In genomic region chr16:92402216-92402615, GRCm38 (mm10) we compare ENCODE assay signal across 11 mouse cellular contexts. TPM values are rescaled to one million over a fixed set of nuclear protein-coding genes. Genes with fewer than 3 reads are reported as not detected.
DNase-seq lines count a peak whose midpoint lies in the region; ATAC-seq and TF ChIP-seq lines count a peak whose summit lies in the region.
"Had no signal": no experiment of that assay in that cellular context is flagged by ENCODE, and none has a peak within 500 bp of the region (broad histone marks: within the 10 kb centered on the region; RNA-seq: fewer than 3 reads in every experiment).

No protein-coding gene starts in this region.

- peak; percentile 26 for DNase-seq in embryo, embryonic 11 days
- no peak for DNase-seq in embryo, embryonic 10 days (ENCODE audit: low spot score)
- DNase-seq in hindbrain, embryonic 14.5 days (ENCODE audit: low spot score): no peak
- DNase-seq in ES-E14 (ENCODE audit: low read depth, low spot score): no peak
- no peak for DNase-seq in liver, postnatal 0 days
- DNase-seq: gastrocnemius, postnatal 10 days; lung, adult 2 months had no signal

- no peaks in the 10 kb centered on the region for H3K9me3 ChIP-seq in hindbrain, embryonic 13.5 days
- H3K9me3 ChIP-seq in hindbrain, embryonic 14.5 days (ENCODE audit: control insufficient read depth, low read length): no peaks in the 10 kb centered on the region
- H3K9me3 ChIP-seq in ES-E14 (ENCODE audit: control insufficient read depth, insufficient read depth, low read depth, low read length): no peaks in the 10 kb centered on the region
- no peaks in the 10 kb centered on the region for H3K9me3 ChIP-seq in intestine, embryonic 15.5 days
- H3K9me3 ChIP-seq in liver, postnatal 0 days (ENCODE audit: low read length): no peaks in the 10 kb centered on the region

- H3K4me1 ChIP-seq in hindbrain, embryonic 13.5 days (replicated peaks): peaks cover 47% of the 10 kb centered on the region
- H3K4me1 ChIP-seq in hindbrain, embryonic 14.5 days (replicated peaks; ENCODE audit: control insufficient read depth, insufficient read depth, low read length): peaks cover 30% of the 10 kb centered on the region
- H3K4me1 ChIP-seq in ES-E14 (ENCODE audit: control insufficient read depth in 2 of 2, insufficient read depth in 2 of 2, low read length in 2 of 2, poor library complexity in 1 of 2): peaks cover 6 to 18% of the 10 kb centered on the region in 2 experiments; a peak in 3 of 4 replicates
- peaks cover 42% of the 10 kb centered on the region for H3K4me1 ChIP-seq in intestine, embryonic 15.5 days (replicated peaks)
- H3K4me1 ChIP-seq in liver, postnatal 0 days (ENCODE audit: insufficient read depth): peaks cover 12% of the 10 kb centered on the region; the same call in 1 of the 2 replicates

- WGBS in hindbrain, embryonic 13.5 days: 47% methylated on average over 8 of the region's 8 CpGs
- WGBS in hindbrain, embryonic 14.5 days: 48% methylated on average over 8 of the region's 8 CpGs
- 39% methylated on average over 8 of the region's 8 CpGs for WGBS in intestine, embryonic 15.5 days
- 56% methylated on average over 8 of the region's 8 CpGs for WGBS in liver, postnatal 0 days (ENCODE audit: insufficient replicate concordance)

- H3K36me3 ChIP-seq in hindbrain, embryonic 13.5 days: no peaks in the 10 kb centered on the region
- no peaks in the 10 kb centered on the region for H3K36me3 ChIP-seq in hindbrain, embryonic 14.5 days (replicated peaks; ENCODE audit: control insufficient read depth, insufficient read depth)
- H3K36me3 ChIP-seq in ES-E14 (ENCODE audit: control insufficient read depth, insufficient read depth, low read length, poor library complexity, severe bottlenecking): no peaks in the 10 kb centered on the region
- H3K36me3 ChIP-seq in intestine, embryonic 15.5 days: no peaks in the 10 kb centered on the region
- no peaks in the 10 kb centered on the region for H3K36me3 ChIP-seq in liver, postnatal 0 days (replicated peaks; ENCODE audit: insufficient read depth, low read length)

- no peak for TF ChIP-seq EP300 in liver, postnatal 0 days (IDR thresholded peaks at IDR 0.05; ENCODE audit: low read depth)

- ATAC-seq in hindbrain, embryonic 13.5 days (ENCODE audit: low FRiP score): no peak
- ATAC-seq in hindbrain, embryonic 14.5 days (ENCODE audit: low FRiP score): no peak
- ATAC-seq in intestine, embryonic 15.5 days: no peak
- no peak for ATAC-seq in frontal cortex, adult (ENCODE audit: low TSS enrichment)
- ATAC-seq in liver, postnatal 0 days: no peak

- 0 out of 2 replicates have a peak, but pooled peaks cover 5% of the 10 kb centered on the region for H3K27me3 ChIP-seq in hindbrain, embryonic 13.5 days
- H3K27me3 ChIP-seq in hindbrain, embryonic 14.5 days (ENCODE audit: control insufficient read depth, insufficient read depth, low read length): no peaks in the 10 kb centered on the region
- H3K27me3 ChIP-seq in intestine, embryonic 15.5 days (replicated peaks): no peaks in the 10 kb centered on the region
- peaks cover 9% of the 10 kb centered on the region; the same call in 1 of the 2 replicates for H3K27me3 ChIP-seq in liver, postnatal 0 days (ENCODE audit: insufficient read depth, low read length)

- H3K9ac ChIP-seq in hindbrain, embryonic 13.5 days: 0 out of 2 replicates have a peak overlapping the region, but pooled peaks have one; percentile 24
- no peak overlapping the region for H3K9ac ChIP-seq in hindbrain, embryonic 14.5 days
- H3K9ac ChIP-seq in ES-E14 (ENCODE audit: insufficient read depth, low read depth, low read length, poor library complexity, severe bottlenecking): no peak overlapping the region
- H3K9ac ChIP-seq in intestine, embryonic 15.5 days: no peak overlapping the region
- no peak overlapping the region for H3K9ac ChIP-seq in liver, postnatal 0 days (replicated peaks)

- in situ Hi-C loops in ES-E14 (cut with MboI; ENCODE audit: low sequenced_read_pairs in 2 of 2, unreplicated experiment in 2 of 2): no loop called here

- H3K27ac ChIP-seq in hindbrain, embryonic 13.5 days: 0 out of 2 replicates have a peak overlapping the region, but pooled peaks have one; percentile 2
- H3K27ac ChIP-seq in hindbrain, embryonic 14.5 days: no peak overlapping the region
- H3K27ac ChIP-seq in ES-E14 (ENCODE audit: insufficient read depth, low read depth, low read length, poor library complexity, severe bottlenecking): no peak overlapping the region
- peak overlapping the region; percentile 41; the same call in 1 of the 2 replicates for H3K27ac ChIP-seq in intestine, embryonic 15.5 days
- no peak overlapping the region for H3K27ac ChIP-seq in liver, postnatal 0 days (ENCODE audit: low read depth)

- TF ChIP-seq CTCF in liver, postnatal 0 days (IDR thresholded peaks at IDR 0.05; ENCODE audit: low read depth): no peak

- H3K4me2 ChIP-seq in hindbrain, embryonic 13.5 days: no peak overlapping the region
- H3K4me2 ChIP-seq in hindbrain, embryonic 14.5 days (replicated peaks): no peak overlapping the region
- no peak overlapping the region for H3K4me2 ChIP-seq in intestine, embryonic 15.5 days (replicated peaks)
- H3K4me2 ChIP-seq in liver, postnatal 0 days (ENCODE audit: low read depth, low read length): no peak overlapping the region

- H3K4me3 ChIP-seq in hindbrain, embryonic 13.5 days: no peak overlapping the region
- H3K4me3 ChIP-seq in hindbrain, embryonic 14.5 days (replicated peaks; ENCODE audit: low read length): no peak overlapping the region
- H3K4me3 ChIP-seq in ES-E14 (ENCODE audit: insufficient read depth in 1 of 2, low read depth in 1 of 2, low read length in 2 of 2, poor library complexity in 1 of 2, severe bottlenecking in 1 of 2): no peak overlapping the region
- H3K4me3 ChIP-seq in intestine, embryonic 15.5 days (replicated peaks): no peak overlapping the region
- no peak overlapping the region for H3K4me3 ChIP-seq in liver, postnatal 0 days (ENCODE audit: low read depth, low read length)

TF ChIP-seq in ES-E14, 5 proteins besides CTCF, POLR2A, EP300 and RAD21:
- TF ChIP-seq ZNF384 (IDR thresholded peaks at IDR 0.05; ENCODE audit: low read depth, low read length) (no peak), MAFK (IDR thresholded peaks at IDR 0.05; ENCODE audit: insufficient read depth, low read depth, low read length) (0 out of 2 replicates have a peak, but pooled peaks have one; percentile 37)

RNA-seq across cellular contexts. Expression of gene Kcne1, which starts 42.9 kb away (rescaled TPM):
- 0.22 and 0.39 TPM in 2 replicates for polyA plus RNA-seq in hindbrain, embryonic 13.5 days (2015; fragmentation: Nextera tagmentation; extraction: Ambion mirVana)
- polyA plus RNA-seq in hindbrain, embryonic 14.5 days (2014; fragmentation: Nextera tagmentation; extraction: Ambion mirVana): 0.23 TPM in 1 of 2 replicates, not detected in the other
- total RNA-seq in ES-E14 (2012; rRNA removed): not detected in 2 replicates
- polyA plus RNA-seq in intestine, embryonic 15.5 days (2015; fragmentation: Nextera tagmentation; extraction: Ambion mirVana): 0.25 TPM in 1 of 2 replicates, not detected in the other
- polyA plus RNA-seq in liver, postnatal 0 days (2015; fragmentation: Nextera tagmentation; extraction: Ambion mirVana): not detected in 2 replicates
- total RNA-seq: gastrocnemius, postnatal 10 days; left cerebral cortex, postnatal 10 days had no signal
- polyA plus RNA-seq: lung, adult 2 months had no signal

Comparison
In these comparisons a context has a peak if more than half of its experiments do, and no peak if none do; other contexts are left out.
1. H3K27ac ChIP-seq: peak in hindbrain, embryonic 13.5 days (single experiment) and intestine, embryonic 15.5 days (single experiment); none in hindbrain, embryonic 14.5 days (single experiment), ES-E14 (single experiment) and liver, postnatal 0 days (single experiment).